Mouse (Mus musculus): ENCODE results near the gene Fstl4.

DNA sequence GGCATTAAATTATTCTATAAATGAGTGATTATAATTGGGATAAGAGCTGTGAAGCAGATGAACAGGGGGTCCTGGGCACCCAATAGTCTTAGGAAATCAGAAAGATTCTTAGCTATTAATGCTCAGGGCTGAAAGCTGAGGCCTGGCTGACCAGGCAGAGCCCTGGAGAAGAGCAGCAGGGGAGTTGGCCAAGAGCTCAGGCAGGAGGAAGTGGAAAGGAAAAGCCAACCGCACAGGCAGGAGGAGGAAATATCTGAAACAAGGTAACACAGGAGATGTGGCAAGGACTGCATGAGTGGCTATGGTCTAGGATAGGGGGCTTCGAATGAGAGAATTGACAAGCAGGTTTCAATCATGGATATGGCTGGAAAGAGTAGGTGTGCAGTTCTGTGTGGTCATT lies 115.5 kb downstream of the Fstl4 start:
- TF ChIP-seq CTCF (IDR thresholded peaks at IDR 0.05; ENCODE audit: low read depth, low read length) (no peak), POLR2A (IDR thresholded peaks at IDR 0.05; ENCODE audit: borderline replicate concordance, low read depth, low read length) (no peak)
